Mouse (Mus musculus): ENCODE measurements around the gene Eif2ak1. TPM values are rescaled to one million over a fixed set of nuclear protein-coding genes. Genes with fewer than 3 reads are reported as not detected.
"Not testable (repeated sequence)": the region's sequence is repeated elsewhere in the genome, so short reads cannot be mapped to it uniquely, and the experiment has no call there.

Eif2ak1 gene
- 10 to 100 TPM; 44.9 to 45.1 TPM for total RNA-seq (2021)

DNA sequence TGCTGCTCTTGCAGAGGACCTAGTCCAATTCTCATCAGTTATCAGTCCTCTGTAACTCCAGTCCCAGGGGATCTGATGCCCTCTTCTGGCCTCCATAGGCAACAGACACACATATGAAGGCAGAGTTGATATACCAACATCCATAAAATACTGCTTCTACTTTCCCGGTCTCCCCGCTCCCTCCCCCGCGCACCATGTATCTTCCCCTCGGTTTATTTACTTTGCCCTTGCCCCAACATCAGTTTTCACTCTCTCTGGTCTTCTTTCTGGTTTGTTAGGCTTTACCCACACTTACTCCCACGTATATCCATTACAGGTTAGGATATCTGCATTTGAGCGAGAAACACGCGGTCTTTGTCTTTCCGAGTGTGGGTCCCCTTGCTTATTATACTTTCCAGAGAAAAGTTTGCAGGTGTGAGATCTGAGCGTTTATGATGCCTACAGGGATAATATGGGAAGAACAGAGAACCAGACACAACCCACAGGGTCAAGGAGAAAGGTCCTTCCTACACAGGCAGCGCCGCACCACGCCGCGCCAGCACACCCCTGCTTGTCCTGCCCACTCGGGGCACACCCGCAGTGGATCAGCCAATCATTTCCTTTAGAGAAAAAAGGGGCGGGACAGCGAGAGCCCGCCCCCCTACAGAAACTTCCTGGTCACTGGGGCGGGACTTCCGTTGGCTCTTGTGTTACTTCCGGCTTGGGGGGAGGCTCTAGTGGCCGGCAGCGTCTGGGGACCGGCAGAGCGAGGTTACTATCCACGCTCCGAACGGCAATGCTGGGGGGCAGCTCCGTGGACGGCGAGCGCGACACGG lies at the start of gene Eif2ak1:
TSS of gene Eif2ak1 (plus strand) at position 673 of the 815 bp plus-strand sequence.
- peak; percentile 86 to 87 for DNase-seq (ENCODE audit: low spot score in 2 of 2)
- intact Hi-C loops (cut with DNase I): no loop called here

DNA sequence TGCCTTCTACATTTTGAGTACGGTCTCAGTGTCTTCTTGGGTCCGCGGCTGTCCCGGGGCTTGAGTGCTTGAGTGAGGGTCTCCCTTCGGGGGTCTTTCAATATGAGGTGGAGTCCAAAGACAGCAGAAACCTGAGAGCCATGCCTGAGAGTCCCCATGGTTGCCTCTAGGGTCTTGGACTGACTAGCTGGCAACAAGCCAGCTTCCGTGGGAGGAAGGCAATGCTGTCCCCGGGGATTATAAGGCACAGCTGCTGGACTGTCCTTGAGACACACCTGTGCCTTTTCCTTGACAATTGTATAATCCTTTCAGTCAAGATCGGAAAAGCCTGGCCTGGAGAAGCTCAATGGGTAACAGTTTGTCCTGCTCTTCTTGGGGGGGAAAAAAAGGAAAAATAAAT lies 35.6 kb upstream of the Eif2ak1 start:
- no peak for DNase-seq (ENCODE audit: low spot score in 2 of 2)
- intact Hi-C loops (cut with DNase I): no loop called here

DNA sequence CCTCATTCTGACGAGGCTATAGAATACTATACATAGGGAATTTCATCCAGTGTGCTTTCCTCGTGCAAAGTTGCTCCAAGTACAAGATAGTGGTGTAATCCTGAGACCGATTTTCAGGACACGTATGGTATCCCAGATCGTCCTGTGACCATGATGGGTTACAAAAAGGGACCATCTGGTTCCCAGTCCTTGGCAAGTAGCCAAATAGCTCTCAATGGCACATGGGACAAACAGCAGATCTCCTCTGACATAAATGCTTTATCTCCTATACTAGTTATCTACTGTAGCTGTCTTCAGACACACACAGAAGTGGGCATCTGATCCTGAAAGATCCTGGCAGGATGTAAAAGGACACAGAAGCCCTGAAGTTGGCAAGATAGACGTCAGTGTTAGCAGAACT lies 32.2 kb upstream of the Eif2ak1 start:
- intact Hi-C loops (cut with DNase I): no loop called here
- no peak for DNase-seq (ENCODE audit: low spot score in 2 of 2)

DNA sequence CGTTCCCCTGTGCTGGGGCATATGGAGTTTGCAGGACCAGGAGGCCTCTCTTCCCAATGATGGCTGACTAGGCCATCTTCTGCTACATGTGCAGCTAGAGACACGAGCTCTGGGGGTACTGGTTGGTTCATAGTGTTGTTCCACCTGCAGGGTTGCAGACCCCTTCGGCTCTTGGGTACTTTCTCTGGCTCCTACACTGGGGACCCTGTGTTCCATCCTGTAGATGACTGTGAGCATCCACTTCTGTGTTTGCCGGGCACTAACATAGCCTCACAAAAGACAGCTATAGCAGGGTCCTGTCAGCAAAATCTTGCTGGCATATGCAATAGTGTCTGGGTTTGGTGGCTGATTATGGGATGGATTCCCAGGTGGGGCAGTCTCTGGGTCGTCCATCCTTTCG lies 16.4 kb upstream of the Eif2ak1 start:
- DNase-seq (ENCODE audit: low spot score in 2 of 2); intact Hi-C loops (cut with DNase I): not testable (repeated sequence)

DNA sequence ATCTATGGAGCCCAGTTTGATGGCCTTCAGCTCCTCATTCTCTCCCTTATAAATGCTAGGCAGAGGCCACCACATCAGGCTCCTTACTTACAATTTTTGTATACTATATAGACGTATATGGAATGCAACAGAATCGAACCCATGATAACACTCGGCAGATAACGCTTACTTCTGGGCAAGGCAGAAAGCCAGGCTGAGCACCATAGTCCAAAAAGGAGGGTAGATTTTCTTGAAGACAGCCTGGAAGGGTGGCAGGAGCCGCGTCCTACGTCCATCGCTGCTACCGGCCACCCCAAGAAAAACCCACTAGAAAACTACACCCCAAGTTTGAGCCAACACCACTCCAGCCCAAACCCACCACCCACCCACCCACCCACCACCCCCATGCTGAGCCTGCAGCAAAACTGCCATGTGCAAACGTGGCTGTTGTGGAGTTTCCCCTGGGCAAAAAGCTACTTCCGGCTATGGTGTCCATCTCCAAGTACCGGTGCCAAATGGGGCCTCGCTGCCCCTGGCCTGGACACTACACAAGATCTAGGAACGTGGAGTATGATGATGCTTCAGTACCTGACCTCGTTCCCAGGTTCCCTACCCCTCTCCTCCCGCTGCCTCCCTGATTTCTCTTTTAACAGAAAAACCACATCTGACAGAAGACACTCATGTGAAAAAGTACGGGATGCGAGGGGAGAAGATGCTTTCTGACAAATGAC lies 13.4 kb upstream of the Eif2ak1 start:
- intact Hi-C loops (cut with DNase I): no loop called here
- no peak for DNase-seq (ENCODE audit: low spot score in 2 of 2)

DNA sequence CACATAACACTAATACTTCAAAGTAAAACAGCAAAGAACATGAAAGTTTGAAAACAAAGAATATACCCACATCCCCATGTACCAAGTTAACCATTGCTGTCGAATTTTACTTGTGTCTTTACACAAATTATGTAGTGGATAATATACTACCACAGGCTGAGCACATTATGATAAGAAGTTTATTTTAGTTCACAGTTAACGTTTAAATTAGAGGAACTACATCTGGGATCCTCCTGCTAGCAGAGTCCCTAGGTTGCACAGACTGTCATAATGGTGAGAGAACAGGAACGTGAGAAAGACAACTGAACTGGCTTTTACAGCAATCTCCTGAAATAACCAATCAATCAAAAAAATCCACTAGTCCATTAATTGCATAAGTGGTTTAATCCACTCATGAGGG lies 10.3 kb upstream of the Eif2ak1 start:
- intact Hi-C loops (cut with DNase I): no loop called here
- no peak for DNase-seq (ENCODE audit: low spot score in 2 of 2)

DNA sequence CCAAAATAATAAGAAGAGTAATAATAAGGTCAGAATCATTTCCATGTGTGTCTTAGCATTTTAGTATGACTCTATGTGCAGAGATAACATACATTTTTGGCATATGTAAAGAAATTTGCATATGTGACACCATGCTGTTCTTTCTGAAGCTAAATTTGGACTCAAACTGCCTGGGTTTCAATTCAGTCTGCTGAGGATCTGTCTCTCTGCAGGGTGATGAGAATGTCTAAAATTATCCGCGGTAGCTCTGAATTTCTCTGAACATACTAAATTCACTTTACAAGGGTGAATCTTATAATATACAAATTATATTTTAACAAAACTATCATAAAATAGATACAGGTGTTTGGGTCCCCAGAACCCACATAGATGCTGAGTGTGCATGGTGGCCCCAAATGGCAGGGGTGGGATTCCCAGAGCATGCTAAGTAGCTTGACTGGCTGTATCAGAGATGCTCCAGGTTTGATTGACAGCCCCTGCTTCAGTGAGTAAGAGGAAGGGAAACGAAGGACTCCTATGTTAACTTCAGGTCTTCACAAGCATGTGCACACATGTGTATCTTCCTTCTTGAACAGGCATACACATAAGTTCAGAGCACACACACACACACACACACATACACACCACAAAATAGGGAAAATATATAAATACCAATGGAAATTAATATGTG lies 8.0 kb upstream of the Eif2ak1 start:
- no peak for DNase-seq (ENCODE audit: low spot score in 2 of 2)
- intact Hi-C loops (cut with DNase I): no loop called here

DNA sequence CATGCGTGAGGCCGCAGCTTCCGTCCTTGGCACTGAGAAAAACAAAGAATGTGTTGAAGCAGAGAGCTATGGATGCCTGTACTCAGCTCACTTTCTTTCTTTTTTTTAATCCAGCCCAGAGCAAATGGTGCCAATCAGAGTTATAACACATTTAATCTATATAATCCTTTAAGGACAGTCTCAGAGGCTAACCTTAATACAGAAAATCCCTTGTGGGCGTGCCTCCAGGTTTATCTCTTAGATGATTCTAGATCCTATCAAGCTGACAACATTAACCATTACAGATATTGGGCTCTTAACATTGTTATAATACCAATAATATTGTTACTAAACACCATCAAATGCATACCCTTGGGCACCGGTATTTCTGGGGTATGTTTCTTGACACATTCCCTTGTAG lies 5.9 kb upstream of the Eif2ak1 start:
- DNase-seq (ENCODE audit: low spot score in 2 of 2): no peak
- intact Hi-C loops (cut with DNase I): no loop called here

DNA sequence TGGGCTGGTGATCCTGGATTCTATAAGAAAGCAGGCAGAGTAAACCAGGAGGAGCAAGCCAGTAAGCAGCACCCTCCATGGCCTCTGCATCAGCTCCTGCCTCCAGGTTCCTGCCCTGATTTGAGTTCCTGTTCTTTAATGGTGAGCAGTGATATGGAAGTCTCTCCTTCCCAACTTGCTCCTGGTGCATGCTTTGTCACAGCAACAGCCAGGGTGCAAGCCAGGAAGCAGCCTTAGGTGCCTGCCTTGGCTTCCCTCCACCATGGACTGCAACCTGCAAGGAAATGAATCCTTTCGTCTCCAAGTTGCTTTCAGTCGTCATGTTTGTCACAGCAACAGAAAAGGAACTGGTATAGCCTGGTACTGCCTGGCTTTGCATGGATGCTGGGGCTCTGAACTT lies 3.0 kb upstream of the Eif2ak1 start:
- intact Hi-C loops (cut with DNase I): no loop called here
- DNase-seq (ENCODE audit: low spot score in 2 of 2): no peak

DNA sequence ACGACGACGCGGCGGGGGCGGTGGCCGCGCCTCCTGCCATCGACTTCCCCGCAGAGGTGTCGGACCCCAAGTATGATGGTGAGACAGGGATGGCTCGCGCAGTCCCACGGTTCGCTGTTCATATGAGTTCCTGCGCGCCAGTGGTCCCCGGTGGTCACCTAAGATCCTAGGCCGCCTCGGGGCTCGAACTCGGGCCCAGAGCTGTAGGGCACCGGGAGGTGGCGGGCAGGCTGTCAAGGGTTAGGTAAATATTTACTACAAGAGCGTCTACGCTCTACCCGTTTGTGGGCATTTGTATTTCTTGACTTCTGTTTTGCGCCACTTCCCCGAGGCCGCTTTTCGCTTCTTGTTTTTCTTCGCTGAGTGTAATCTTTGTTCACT lies 333 bp downstream of the Eif2ak1 start:
- intact Hi-C loops (cut with DNase I): no loop called here
- DNase-seq (ENCODE audit: low spot score in 2 of 2): no peak

DNA sequence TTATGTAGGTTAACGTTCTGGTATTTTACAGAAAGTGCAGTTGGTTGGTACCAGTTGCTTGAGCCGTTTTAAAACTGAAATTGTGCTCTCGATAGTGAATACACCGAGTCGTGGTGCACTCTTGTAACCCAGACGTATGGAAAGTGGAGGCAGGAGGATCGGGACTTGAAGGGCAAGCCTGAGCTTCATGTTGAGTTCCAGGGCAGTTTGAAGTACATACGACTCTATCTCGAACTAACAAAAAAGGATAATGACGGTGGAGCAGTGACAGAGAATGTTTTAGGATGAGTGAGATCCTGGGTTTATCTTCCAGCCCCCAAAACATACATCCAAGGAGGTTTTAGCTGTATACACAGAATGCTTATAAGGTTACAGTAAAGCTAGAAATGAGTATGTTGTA lies 873 bp downstream of the Eif2ak1 start:
- intact Hi-C loops (cut with DNase I): no loop called here
- DNase-seq (ENCODE audit: low spot score in 2 of 2): no peak

DNA sequence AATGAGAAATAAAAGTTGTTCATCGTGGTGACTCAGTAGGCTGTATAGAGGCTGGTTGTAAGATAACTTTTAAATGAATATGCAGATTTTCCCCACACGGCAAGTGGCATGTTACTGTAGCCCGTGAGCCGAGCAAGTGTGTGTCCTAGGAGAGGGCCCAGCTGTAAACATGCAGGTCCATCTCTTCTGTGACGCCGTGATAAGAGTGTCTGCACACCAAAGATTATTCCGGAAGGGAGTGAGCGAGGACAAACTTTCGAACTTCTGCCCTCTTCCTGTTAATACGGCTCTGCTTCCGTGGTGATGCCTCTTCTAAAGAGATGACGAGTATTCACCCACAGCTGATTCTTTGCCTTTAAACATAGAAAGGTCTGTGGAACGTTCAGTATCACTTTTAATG lies 1.4 kb downstream of the Eif2ak1 start:
- intact Hi-C loops (cut with DNase I): no loop called here
- DNase-seq (ENCODE audit: low spot score in 2 of 2): no peak

DNA sequence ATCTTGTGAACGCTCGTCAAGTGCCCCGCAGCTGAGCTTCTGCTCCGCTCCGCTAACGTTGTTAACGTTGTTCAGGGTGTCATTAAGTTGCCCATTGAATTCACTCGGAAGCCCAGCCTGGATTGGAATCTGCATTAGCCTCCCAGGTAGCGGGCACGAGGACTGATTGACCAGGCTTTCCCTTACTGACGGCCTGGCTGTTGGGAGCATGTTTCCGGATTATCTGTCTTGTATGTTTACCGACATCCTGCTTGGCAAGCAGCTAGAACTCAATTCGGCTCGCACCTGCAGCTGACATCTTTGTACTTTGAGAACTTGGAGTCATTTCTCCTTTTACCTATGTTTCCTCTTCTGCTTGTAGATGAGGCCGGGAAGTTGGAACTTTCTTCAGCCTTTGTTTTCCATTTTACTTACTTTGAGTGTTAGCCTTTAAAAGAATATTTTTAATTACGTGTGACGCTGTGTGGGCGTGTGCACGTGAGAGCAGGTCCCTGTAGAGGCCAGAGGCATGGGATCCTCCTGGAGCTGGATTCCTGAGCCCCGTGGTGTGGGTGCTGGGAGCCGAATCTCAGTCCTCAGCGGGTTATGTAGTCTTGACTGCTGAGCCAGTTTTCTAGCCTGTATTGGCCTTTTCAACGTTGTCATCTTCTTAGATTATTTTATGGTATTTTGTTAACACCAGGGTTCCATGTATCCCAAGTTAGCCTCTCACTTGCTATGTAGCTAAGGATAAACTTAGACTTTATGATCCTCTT lies 2.5 kb downstream of the Eif2ak1 start:
- DNase-seq (ENCODE audit: low spot score in 2 of 2): no peak
- intact Hi-C loops (cut with DNase I): no loop called here

DNA sequence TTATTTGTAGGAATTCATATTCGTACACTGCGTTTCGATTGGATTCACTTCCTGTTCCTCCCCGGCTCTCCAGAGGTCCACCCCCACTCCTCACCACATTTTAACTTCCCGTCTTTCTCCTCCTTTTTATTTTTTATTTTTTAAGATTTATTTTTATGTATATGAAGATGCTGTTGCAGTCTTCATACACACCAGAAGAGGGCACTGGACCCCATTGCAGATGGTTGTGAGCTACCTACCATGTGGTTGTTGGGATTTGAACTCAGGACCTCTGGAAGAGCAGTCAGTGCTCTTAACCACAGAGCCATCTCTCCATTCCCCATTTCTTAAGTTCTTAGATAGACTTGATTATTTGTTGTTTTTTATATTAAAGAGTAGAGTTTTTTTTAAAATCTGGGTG lies 3.2 kb downstream of the Eif2ak1 start:
- intact Hi-C loops (cut with DNase I): no loop called here
- no peak for DNase-seq (ENCODE audit: low spot score in 2 of 2)

DNA sequence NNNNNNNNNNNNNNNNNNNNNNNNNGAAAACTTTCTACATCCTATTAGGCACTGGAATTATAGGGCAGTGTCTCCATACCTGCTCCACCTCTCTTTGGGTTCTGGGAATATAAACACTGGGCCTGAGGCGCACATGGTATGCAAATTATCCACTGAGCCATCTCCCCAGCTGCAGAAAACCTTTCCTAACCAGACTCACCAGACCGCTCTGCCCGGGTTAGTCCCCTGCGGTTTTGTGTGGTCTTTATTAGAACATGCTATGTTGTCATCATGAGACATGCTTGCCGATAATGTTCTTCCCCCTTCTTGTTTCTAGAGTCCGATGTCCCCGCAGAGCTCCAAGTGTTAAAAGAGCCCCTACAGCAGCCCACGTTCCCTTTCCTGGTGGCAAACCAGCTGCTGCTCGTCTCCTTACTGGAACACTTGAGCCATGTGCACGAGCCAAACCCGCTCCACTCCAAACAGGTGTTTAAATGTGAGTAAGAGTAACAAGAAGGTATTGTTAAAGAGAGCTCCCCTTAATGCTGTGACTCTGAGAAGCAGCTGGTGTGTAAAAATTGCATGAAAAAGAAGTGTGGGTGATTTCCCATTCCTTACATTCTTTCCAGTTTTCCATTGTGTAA lies 54.1 kb downstream of the Eif2ak1 start:
- intact Hi-C loops (cut with DNase I): no loop called here
- DNase-seq (ENCODE audit: low spot score in 2 of 2): no peak

DNA sequence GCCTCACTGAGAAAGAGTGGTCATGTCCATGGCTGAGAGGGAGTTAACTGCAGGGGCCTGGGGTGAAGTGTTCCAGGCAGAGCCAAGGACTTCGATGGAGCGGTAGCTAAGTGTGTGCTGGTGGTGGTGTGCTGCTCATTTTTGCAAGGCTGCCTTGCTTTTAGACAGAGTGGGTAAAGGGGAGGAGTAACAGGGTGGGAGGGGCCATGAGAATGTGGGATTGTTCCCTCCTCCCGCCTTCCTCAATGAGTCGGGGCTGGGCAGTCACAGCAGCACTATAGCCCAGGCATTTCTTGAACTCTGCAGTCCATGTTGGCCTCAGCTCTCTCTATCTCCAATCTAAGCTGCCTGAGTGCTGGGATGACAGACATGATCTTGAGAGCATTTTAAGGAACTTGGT lies 57.0 kb downstream of the Eif2ak1 start:
- intact Hi-C loops (cut with DNase I): no loop called here
- no peak for DNase-seq (ENCODE audit: low spot score in 2 of 2)

DNA sequence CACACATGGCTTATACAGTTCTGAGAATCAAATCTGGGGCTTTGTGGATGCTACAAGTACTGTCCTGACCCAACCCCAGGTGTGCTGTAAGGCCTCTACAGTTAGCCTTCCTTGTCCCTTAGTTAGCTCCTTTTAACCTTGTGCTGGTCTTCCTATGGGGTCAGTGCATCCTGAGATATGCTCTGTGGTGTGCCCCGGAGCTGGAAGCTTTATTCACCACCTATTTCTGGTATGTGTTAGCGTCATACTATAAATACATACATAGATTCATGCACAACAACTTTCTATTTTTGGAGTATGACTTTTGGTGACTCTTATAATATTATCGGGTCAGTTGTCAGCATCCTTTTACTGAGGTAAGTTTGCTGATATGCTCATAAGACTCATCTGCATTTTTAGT lies 67.7 kb downstream of the Eif2ak1 start:
- intact Hi-C loops (cut with DNase I): no loop called here
- no peak for DNase-seq (ENCODE audit: low spot score in 2 of 2)

DNA sequence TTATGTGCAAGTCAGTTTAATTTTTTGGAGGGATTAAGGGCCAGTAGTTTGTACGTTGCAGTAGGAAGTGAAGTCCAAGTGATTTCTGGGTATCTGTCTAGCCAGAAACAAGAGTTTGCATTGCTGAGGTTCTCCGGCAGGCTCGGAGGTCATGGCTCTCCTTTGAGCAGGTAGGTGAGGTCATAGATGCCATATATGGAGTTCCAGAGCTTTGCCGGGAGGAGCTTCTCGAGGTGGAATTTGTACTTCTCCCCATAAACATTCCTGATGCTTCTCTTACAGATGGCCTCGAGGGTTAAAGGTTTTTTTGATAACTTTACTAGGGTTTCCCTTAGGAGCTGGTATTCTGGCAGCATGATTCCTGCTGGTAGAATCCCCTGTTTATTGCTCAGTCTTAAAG lies 73.2 kb downstream of the Eif2ak1 start:
- no peak for DNase-seq (ENCODE audit: low spot score in 2 of 2)
- intact Hi-C loops (cut with DNase I): no loop called here

DNA sequence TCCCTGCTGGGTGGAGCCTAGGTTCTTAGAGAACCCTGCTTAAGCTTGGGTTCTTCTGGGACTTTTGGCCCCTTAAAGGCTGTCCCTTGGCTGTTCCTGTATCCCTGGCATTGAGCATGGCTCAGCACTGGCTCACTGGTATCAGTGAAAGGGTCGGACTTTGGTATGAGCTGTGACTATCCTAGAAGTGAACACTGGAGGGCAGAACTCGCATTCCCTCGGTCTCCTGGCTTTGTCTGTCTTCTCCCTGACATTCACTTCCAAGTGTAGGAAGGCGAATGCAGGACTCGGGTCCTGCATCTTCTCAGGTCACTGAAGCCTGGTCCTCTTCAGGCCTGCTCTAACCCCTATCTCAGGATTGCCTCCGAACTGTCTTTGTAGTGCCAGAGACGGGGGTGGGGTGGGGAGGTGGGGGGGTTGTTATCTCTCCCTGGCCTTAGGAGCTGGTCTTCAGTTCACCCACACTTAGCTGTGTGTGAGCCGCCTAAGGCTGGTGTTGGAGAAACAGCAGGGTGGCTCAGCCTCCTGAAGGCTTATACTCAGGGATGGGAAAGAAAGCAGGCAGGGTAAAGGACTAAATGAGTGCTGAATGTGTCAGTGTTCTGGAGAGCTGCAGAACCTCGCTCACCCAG lies 74.8 kb downstream of the Eif2ak1 start:
- intact Hi-C loops (cut with DNase I): no loop called here
- no peak for DNase-seq (ENCODE audit: low spot score in 2 of 2)
